Mouse (Mus musculus): ENCODE results near the gene Gm8108.
"Not testable (repeated sequence)": the region's sequence is repeated elsewhere in the genome, so short reads cannot be mapped to it uniquely, and the experiment has no call there.

DNA sequence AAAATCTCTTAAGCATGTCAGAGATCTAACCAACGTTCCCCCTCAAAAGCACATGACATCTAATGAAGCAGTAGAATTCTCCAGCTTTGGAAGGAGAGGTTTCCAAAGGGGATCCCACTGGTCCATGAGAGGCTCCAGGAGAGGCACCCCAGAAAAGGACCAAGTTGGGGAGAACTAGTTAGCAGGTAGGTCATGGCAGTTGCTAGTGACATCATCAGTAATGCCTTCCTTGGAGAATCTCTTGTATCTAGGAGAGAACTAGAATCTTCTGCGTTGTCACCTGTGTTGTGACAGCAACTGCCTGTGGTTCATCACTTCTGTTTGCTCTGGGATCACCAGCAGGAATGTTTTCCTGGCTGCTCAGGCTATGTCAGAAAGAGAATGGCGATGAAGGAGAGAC, 26.5 kb upstream of the Gm8108 start, which contains the start of gene Gm3115:
- not testable (repeated sequence) for TF ChIP-seq POLR2A (IDR thresholded peaks at IDR 0.05; ENCODE audit: insufficient read depth, low read depth, low read length); CTCF (IDR thresholded peaks at IDR 0.05); EP300 (IDR thresholded peaks at IDR 0.05; ENCODE audit: insufficient read depth, low read depth, low read length)
